Mouse (Mus musculus) erythroblast, embryonic 14.5 days (primary cell): ENCODE data around the gene Dtnb. TPM values are rescaled to one million over a fixed set of nuclear protein-coding genes. Genes with fewer than 3 reads are reported as not detected.

Source experiments
- H3K27me3 ChIP-seq: 2 replicates; pipeline ENCODE4 v1.6.1; 2012; ENCODE audit warnings: inconsistent platforms; ENCODE audit not compliant: control insufficient read depth
- H3K36me3 ChIP-seq: 2 replicates; pipeline ENCODE4 v1.6.1; 2012; ENCODE audit warnings: mild to moderate bottlenecking, inconsistent platforms; ENCODE audit not compliant: control insufficient read depth
- H3K4me1 ChIP-seq: 2 replicates; pipeline ENCODE4 v1.6.1; 2012; ENCODE audit warnings: inconsistent platforms; ENCODE audit not compliant: control insufficient read depth
- H3K4me3 ChIP-seq: replicated peaks from 2 replicates; pipeline ENCODE3; 2012; ENCODE audit warnings: moderate library complexity, mild to moderate bottlenecking, inconsistent platforms
- H3K9me3 ChIP-seq: 2 replicates; pipeline ENCODE4 v1.6.1; 2012; ENCODE audit warnings: low read length, inconsistent platforms, mixed read lengths; ENCODE audit not compliant: control insufficient read depth
- GATA1 ChIP-seq: IDR thresholded peaks from 2 replicates; pipeline ENCODE4 v1.6.1; 2012; ENCODE audit warnings: low read length, inconsistent platforms, mixed read lengths
- TAL1 ChIP-seq: IDR thresholded peaks from 3 replicates; pipeline ENCODE4 v1.6.1; 2012; ENCODE audit warnings: low read length, inconsistent platforms, mixed read lengths
- polyA plus RNA-seq: library from polyadenylated mRNA; stranded (reverse); fragments of >175 nt; gene quantifications from 2 replicates; pipeline ENCODE4 v1.2.3, GENCODE M21; 2012

The Dtnb gene
- polyA plus RNA-seq, 1 experiment = 33.4 TPM

DNA sequence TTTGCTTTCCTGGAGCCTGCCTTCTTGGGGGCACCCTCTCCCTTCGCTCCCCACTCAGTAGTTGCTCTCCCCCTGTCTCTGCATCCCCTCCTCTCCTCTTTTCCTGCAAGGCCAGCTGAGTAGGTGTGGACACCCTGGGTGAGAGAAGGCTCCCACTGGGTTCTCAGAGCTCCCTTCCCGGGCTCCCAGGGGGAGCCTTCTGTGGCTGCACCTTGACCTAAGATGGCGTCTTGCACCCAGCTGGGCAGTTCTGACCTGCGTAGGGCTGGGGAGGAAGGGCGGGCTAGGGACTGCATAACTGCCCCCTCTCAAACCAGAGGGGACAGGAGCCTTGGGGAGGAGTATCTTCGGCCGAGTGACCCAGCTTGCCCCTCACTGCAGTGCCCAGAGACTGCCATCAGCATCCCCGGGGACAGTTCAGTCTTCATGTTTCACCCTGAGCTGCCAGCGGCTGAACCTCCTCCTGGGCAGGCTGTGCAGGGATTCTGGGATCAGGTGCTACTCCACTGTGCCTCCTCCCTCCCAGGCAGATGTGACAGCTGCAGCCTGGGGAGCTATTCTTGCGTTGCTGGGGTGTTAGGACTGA, 236.3 kb downstream of the Dtnb start:
- Histone ChIP-seq H3K4me1 (peaks cover 15% of the 10 kb centered on the region), H3K9me3 (no peaks in the 10 kb centered on the region), H3K27me3 (peaks cover 61% of the 10 kb centered on the region), H3K36me3 (no peaks in the 10 kb centered on the region), H3K4me3 (peak overlapping the region; percentile 63)
- TF ChIP-seq TAL1 (no peak), GATA1 (no peak)

DNA sequence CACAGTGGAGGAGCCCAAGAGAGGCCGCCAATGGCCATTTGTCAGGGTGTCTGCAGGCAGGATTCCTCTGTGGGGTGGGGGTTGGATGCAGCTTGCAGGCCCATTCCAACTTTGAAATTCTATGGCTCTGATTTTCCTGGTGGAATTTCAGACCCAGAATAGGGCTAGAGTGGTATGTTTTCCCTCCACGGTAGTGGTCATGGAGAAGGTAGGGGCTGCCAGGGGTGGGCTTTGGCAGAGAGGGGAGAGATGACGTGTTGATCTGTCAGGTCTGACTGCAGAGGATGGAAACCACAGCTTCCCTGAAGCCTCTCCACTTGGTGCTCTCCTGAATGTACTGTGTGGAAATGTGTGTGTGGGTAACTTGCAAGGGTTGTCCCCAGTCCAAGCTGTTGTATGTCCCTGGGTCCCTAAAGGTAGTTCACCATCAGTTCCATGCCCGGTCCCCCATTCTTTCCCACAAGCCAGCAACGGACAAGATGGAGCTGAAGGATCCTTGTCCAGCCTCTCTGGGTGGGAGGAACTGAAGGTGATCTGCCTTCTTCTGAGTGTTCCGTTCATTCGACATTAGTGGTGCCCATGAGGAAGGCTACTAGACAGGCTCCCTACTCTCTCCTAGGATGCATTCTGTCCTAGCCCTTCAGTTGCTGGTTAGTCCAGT, 237.5 kb downstream of the Dtnb start:
- H3K27me3 ChIP-seq = peaks cover 49% of the 10 kb centered on the region
- no peaks in the 10 kb centered on the region for H3K9me3 ChIP-seq
- H3K36me3 ChIP-seq = no peaks in the 10 kb centered on the region
- H3K4me3 ChIP-seq = no peak overlapping the region
- no peak for TF ChIP-seq GATA1
- TF ChIP-seq TAL1 = no peak
- peaks cover 15% of the 10 kb centered on the region for H3K4me1 ChIP-seq

DNA sequence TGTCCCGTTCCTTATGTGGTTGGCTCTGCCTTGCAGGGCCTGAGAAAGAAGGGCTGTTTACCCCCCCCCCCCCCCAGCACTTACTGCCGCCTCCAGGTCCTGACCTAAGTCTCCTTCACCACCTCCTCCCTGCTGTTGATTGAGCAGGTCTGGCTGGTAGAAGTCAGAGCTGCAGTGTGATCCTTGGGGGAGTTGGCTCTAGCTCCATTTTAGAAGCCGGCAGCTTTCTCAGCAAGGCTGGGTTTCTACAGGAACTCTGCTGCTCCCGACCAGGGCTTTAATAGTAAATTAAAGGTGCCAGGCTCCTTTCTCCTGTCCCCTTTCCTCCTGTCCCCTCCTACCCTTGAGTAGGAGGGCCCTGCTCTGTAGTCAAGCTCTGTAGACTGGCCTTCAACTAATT, 238.3 kb downstream of the Dtnb start:
- peaks cover 15% of the 10 kb centered on the region for H3K4me1 ChIP-seq

DNA sequence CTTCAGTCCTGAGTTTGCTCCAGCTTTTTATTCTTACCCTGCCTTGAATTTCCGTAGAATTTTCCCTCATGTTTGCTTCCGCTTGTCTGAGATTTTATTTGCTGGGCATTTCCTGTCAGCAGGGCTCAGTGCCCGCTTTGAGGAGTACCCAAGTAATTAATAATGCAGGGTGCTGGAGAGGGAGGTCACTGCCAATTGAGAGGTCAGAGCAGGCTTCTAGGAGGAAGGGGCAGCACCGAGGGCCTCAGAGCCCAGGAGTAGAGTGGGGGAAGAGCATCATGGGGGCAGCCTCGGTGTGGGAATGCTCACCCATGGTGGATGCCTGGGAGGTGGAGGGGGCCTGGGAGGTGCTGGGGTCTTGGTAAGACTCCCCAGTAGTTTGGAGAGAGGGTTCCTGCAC, 239.4 kb downstream of the Dtnb start:
- no peak overlapping the region for H3K4me3 ChIP-seq
- peaks cover 9% of the 10 kb centered on the region for H3K4me1 ChIP-seq
- H3K27me3 ChIP-seq = peaks cover 30% of the 10 kb centered on the region
- H3K36me3 ChIP-seq = no peaks in the 10 kb centered on the region
- no peak for TF ChIP-seq GATA1
- no peak for TF ChIP-seq TAL1
- no peaks in the 10 kb centered on the region for H3K9me3 ChIP-seq

More for the DNA sequence above, 238.3 kb downstream of the Dtnb start:
- Histone ChIP-seq H3K27me3 (peaks cover 41% of the 10 kb centered on the region), H3K4me3 (no peak overlapping the region), H3K36me3 (no peaks in the 10 kb centered on the region), H3K9me3 (no peaks in the 10 kb centered on the region)
- TF ChIP-seq TAL1 (no peak), GATA1 (no peak)

DNA sequence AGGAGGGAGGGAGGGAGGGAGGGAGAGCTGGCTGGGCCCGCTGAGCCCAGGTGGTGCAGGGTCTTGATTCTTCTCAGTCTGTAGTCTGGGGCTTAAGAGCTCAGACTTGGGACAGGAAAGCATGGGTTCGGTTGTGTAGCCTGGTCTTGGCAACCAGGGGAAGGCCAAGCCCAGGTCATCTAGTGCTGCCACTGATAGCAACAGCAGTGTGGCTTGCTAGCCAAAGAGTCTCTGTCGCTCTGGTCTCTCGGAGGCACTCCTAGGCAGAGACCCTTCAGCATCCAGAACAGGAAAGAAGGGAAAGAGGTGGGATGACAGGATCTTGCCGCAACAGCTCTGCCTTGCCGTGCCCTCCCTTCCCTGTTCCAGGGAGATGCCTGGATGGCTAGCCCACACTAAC, 240.1 kb downstream of the Dtnb start:
- Histone ChIP-seq H3K4me1 (peaks cover 9% of the 10 kb centered on the region), H3K36me3 (no peaks in the 10 kb centered on the region), H3K9me3 (no peaks in the 10 kb centered on the region), H3K4me3 (no peak overlapping the region), H3K27me3 (peaks cover 23% of the 10 kb centered on the region)
- no peak for TF ChIP-seq TAL1
- no peak for TF ChIP-seq GATA1

DNA sequence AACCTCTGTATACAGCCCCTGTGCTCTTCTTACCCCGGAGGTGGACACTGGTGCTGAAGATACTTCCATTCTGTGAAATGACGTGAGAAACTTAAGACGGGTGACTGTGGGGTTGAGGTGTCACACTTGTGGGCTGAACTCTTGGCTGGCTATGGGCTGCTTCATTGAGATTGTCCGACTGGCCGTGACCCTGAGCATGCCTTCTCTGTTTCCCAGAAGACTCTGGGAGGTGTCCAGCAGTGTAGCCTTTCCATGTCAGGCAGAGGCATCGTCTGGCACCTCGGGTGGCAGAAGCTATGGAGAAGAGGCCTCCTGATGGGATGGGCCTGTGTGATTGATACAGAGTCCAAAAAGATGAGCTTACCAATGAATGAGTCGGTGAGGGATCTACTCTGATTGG, 241.0 kb downstream of the Dtnb start:
- TF ChIP-seq GATA1 (no peak), TAL1 (no peak)
- no peaks in the 10 kb centered on the region for H3K36me3 ChIP-seq

DNA sequence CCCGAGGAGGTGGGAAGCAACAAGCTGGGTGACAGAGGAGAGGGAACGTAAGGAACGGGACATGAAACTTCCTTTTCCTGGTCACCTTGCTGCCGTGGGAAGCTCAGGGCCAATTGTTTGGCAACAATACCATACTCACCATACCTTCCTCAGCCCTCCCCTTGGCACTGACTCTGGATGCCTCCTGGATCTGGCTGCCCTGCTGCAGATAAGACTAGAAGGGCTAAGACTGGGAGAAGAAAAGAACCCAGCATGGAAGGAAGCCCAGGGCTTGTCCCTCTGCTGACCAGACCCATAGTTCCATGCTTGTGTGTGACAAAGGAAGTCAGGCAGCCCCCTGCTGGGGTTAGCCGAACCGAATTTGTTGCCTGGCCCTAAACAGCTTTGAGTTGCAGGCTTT, 243.2 kb downstream of the Dtnb start:
- no peaks in the 10 kb centered on the region; the same call in none of the 2 replicates for H3K4me1 ChIP-seq
- H3K27me3 ChIP-seq = no peaks in the 10 kb centered on the region
- H3K36me3 ChIP-seq = no peaks in the 10 kb centered on the region
- no peak for TF ChIP-seq TAL1
- no peak for TF ChIP-seq GATA1
- no peak overlapping the region for H3K4me3 ChIP-seq
- no peaks in the 10 kb centered on the region for H3K9me3 ChIP-seq

More for the DNA sequence above, 241.0 kb downstream of the Dtnb start:
- no peaks in the 10 kb centered on the region for H3K9me3 ChIP-seq
- no peak overlapping the region for H3K4me3 ChIP-seq
- H3K4me1 ChIP-seq = peaks cover 4% of the 10 kb centered on the region
- H3K27me3 ChIP-seq = peaks cover 15% of the 10 kb centered on the region

DNA sequence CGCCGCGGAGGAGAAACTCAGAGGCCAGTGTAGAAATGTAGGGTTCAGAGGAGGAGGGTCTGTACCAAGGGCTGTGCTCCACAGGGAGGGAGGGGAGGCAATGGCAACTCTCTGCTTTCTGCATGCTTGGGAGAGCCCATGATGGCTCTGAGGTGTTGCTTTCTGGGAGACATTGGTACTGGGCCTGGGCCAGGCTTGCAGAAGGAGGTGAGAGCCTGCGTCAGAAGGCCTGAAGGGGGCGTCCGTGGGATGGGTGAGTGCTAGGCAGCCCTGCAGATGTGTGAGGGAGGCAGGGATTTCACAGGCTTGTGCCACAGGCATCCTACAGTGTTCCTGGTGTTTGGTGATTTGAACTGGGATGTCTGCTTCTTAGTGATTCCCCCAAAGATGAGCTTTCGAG, 244.9 kb downstream of the Dtnb start:
- no peaks in the 10 kb centered on the region for H3K27me3 ChIP-seq
- TF ChIP-seq GATA1 = no peak
- no peak for TF ChIP-seq TAL1
- H3K4me1 ChIP-seq = no peaks in the 10 kb centered on the region; the same call in 1 of the 2 replicates
- no peaks in the 10 kb centered on the region for H3K36me3 ChIP-seq
- H3K4me3 ChIP-seq = no peak overlapping the region
- H3K9me3 ChIP-seq = no peaks in the 10 kb centered on the region

DNA sequence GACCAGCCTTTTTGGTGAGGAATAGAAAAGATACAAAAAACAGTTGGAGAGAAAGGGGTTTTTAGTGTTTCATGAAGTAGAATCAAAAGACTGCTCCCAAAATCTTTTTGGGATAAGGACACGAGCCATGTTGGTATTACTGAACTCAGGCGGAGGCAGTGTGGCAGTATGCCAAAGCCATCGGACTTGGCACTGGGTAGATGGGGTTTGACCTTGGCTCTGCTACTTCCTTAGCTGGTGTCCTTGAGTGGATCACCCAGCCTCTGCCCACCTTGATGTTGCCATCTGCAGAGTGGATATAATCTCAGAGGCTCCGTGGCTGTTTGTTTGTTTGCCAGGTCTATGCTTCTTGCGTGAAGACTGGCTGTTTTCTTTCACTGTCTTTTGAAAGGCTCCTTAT, 245.4 kb downstream of the Dtnb start:
- H3K27me3 ChIP-seq = no peaks in the 10 kb centered on the region
- no peaks in the 10 kb centered on the region for H3K36me3 ChIP-seq
- no peak for TF ChIP-seq TAL1
- TF ChIP-seq GATA1 = no peak
- no peak overlapping the region for H3K4me3 ChIP-seq
- no peaks in the 10 kb centered on the region; the same call in 1 of the 2 replicates for H3K4me1 ChIP-seq
- no peaks in the 10 kb centered on the region for H3K9me3 ChIP-seq
